Mouse (Mus musculus) CD4-positive, CD25-positive, alpha-beta regulatory T cell (primary cell): ENCODE results near the gene Rbp3. TPM values are rescaled to one million over a fixed set of nuclear protein-coding genes. Genes with fewer than 3 reads are reported as not detected.

Source experiments
- polyA plus RNA-seq: library from polyadenylated mRNA; unstranded; fragments of 100-300 nt; shearing (Covaris generic); gene quantifications from one replicate; pipeline ENCODE4 v1.2.1, GENCODE M21; 2017

Rbp3 gene
- polyA plus RNA-seq: not detected

DNA sequence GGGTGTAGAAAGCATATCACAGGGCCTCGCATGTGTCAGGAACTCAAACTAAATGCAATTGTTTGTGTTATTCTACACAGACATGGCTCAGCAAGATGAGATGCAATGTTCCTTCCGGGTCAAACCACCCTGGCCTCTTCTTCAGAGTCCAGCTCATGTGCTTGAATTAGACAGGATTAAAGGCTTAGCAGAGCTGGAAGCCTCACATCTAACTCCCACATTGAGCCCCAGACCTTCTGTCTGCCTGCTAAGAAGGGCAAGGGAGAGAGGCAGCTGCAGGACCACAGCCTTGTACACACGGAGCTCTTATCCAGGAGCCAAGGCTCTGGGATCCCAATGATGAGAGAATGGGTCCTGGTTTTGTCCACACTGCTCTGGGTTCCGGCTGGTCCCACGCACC is at the start of gene Rbp3:
TSS of gene Rbp3 (plus strand) at position 243 of the 400 bp plus-strand sequence.

DNA sequence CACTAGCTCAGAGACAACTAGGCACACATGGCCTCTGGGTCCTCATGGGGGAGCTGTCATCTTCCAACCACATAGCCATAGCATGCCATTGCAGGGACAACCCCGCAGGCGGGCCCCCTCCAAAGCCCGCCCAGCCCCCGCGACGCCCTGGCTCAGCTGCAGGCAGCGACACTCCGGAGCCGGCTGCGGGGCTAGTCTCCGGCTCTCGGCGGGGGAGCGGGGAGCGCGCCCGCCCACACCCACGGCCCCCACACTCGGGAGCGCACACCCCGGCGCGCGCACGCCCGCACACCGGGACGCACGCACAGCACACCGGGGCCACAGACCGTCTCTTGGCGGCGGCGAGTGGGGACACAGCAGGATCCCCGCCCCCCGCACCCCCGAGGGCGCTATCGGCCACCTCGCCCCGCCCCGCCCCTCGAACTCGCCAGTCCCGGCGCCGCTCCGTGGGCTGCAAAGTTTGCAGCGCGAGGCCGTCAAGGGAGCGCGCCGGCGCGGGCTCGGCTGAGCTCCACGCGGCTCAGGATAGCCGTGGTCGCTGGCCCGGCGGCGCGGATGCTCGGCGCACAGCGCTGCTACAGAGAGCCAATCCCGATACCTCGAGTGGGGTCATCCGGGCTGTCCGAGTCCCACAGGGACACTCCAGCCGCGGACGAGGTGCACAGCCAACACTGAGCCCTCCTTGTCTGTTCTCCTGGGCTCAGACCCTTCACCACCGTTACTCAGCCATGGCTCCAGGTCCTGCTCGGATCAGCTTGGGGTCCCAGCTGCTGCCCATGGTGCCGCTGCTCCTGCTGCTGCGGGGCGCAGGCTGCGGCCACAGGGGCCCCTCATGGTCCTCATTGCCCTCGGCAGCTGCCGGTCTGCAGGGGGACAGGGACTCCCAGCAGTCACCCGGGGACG is 30.4 kb upstream of the Rbp3 start, which contains the start of gene Gdf10:
TSS of gene Gdf10 (plus strand) at position 420 of the 903 bp plus-strand sequence.

DNA sequence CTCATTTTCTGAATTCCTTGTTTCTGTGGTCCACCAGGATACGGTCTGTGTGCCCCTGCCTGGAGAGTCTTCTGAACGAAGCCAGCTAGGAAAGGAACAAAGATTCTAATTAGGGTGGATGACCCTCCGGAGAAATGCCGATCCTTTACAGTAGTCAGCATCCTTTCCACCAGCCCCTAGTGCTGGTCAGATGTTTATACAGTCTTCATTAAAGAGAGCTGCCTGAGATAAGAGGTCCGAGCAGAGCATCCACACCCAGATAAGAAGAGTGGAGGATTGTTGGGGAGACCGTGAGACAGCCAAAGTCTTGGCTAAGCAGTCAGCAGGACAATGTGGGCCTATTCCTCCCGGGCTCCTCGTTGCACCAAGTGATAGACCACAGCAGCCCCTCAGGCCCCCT is 13.1 kb upstream of the Rbp3 start, which contains the start of gene Gdf2:
TSS of gene Gdf2 (plus strand) at position 301 of the 400 bp plus-strand sequence.

DNA sequence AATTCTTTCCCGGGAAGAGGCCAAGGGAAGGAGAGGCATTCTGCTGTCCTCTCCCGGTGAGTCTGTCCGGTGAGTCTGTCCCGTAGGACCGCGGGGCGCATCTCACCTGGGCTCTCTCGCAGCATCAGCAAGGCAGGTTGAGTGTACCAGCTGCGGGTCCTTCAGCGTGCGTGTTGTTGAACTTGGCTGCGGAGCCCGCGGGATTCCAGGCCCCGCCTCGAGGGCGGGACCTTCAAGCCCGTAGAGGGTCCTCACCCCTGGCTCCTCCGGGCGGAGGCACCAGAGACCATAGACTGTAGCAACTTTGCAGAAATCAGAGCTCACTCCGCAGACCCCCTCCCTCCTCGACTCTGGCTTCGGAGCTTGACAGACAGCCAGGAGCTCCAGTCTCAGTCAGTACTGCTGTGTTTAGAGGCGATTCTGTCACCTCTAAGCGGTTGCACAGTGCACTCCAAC is 24.8 kb downstream of the Rbp3 start, which contains the start of gene Zfp488:
TSS of gene Zfp488 (minus strand) at position 161 of the 456 bp plus-strand sequence.

Other genes with a start within 250 kb of the Rbp3 start
- not detected for gene Gdf10, start 30.4 kb upstream of the Rbp3 start, polyA plus RNA-seq
- gene Gdf2, start 13.0 kb upstream of the Rbp3 start, polyA plus RNA-seq: not detected
- gene Zfp488, start 24.8 kb downstream of the Rbp3 start, polyA plus RNA-seq: not detected
- gene Gm30083, start 61.2 kb downstream of the Rbp3 start, polyA plus RNA-seq: not detected
- not detected for gene Gm5460, start 62.8 kb downstream of the Rbp3 start, polyA plus RNA-seq
- gene Antxrl, start 98.7 kb downstream of the Rbp3 start, polyA plus RNA-seq: not detected
- not detected for gene Anxa8, start 132.0 kb downstream of the Rbp3 start, polyA plus RNA-seq
- gene A630023A22Rik, start 148.8 kb downstream of the Rbp3 start, polyA plus RNA-seq: not detected
- not detected for gene Npy4r, start 198.5 kb downstream of the Rbp3 start, polyA plus RNA-seq
- gene Gprin2, start 247.7 kb downstream of the Rbp3 start, polyA plus RNA-seq: 0.02 TPM